Mouse (Mus musculus): Measurements from ENCODE around the gene Lhpp.

DNA sequence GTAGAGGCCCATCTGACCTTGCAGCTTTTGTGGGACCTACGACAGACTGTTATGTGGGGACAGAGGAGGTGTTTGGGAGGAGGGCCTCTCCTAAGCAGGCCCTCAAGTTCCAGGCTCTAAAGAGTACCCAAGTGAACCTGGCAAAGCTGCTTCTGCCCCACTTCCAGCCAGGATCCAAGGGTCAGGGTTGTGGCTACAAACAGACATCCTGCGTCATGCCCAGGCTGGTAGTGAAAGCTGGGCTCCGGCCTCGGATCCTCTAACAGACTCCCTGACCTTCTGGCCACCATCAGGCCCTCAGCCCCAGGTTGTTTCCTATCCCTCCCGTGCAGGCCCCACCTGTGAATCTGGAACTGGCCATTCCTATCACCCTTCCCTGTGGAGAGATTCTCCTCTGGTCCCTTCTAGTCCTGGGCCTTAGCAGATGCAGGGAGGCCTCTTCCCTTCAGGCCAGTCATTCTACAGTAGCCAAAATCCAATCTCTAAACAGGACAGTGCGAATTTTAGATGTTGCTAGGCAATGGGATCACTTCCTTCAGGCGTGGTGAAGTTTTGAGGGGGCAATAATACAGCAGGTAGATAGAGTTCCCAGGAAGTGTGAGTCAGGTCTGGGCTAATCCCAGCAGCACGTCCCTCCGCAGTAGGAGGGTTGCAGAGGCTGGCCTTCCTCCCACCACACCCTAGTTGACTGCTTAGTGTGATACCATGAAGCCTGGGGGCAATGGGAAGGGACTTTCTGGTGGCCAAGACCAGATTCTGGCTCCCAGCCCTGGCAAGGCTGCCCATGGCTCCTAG lies 93.3 kb downstream of the Lhpp start:
- TF ChIP-seq CTCF (IDR thresholded peaks at IDR 0.05; ENCODE audit: extremely low read depth, insufficient read depth, low read length) (no peak), POLR2A (IDR thresholded peaks at IDR 0.05; ENCODE audit: extremely low read depth, insufficient read depth, low read length) (no peak)
